Mouse (Mus musculus): ENCODE results near the gene Prm2. TPM values are rescaled to one million over a fixed set of nuclear protein-coding genes. Genes with fewer than 3 reads are reported as not detected.

Prm2 gene
- polyA plus RNA-seq (2015; fragmentation: Nextera tagmentation; extraction: Ambion mirVana): not detected in 2 replicates

- H3K4me2 ChIP-seq: no peak within 1 kb of the TSS
- no peaks in the 10 kb centered on the region for H3K36me3 ChIP-seq (replicated peaks)
- 54% methylated on average over 6 of the region's 6 CpGs for WGBS (ENCODE audit: insufficient replicate concordance)
- H3K27me3 ChIP-seq: peaks cover 36% of the 10 kb centered on the region
- H3K4me1 ChIP-seq (replicated peaks): no peaks in the 10 kb centered on the region
- no peaks in the 10 kb centered on the region for H3K9me3 ChIP-seq (replicated peaks)
- H3K9ac ChIP-seq: no peak within 1 kb of the TSS
- ATAC-seq (ENCODE audit: insufficient read depth): no peak
- no peak within 1 kb of the TSS for H3K4me3 ChIP-seq (replicated peaks)
- no peak within 1 kb of the TSS for H3K27ac ChIP-seq (replicated peaks)
Measured at GRCm38 (mm10) chr16:10796034-10796433, at the start of gene Prm2. Prm2 (minus strand) TSS chr16:10796134.

- no peaks in the 10 kb centered on the region for H3K9me3 ChIP-seq (replicated peaks)
- H3K4me2 ChIP-seq: peak overlapping the region; percentile 58
- no peak for ATAC-seq (ENCODE audit: insufficient read depth)
- no peak overlapping the region for H3K27ac ChIP-seq (replicated peaks)
- H3K36me3 ChIP-seq (replicated peaks): peaks cover 5% of the 10 kb centered on the region; the same call in 1 of the 2 replicates
- H3K4me3 ChIP-seq (replicated peaks): no peak overlapping the region
- 0 out of 2 replicates have a peak, but pooled peaks cover 3% of the 10 kb centered on the region for H3K27me3 ChIP-seq
- H3K9ac ChIP-seq: no peak overlapping the region
- WGBS (ENCODE audit: insufficient replicate concordance): 13% methylated on average over 6 of the region's 6 CpGs
- H3K4me1 ChIP-seq (replicated peaks): peaks cover 21% of the 10 kb centered on the region
Measured at GRCm38 (mm10) chr16:10844319-10844670, 48.4 kb upstream of the Prm2 start.

GRCm38 (mm10) chr16:10843486-10844318 is 47.8 kb upstream of the Prm2 start:
- Histone ChIP-seq H3K4me3 (replicated peaks) (peak overlapping the region; percentile 33), H3K4me1 (replicated peaks) (peaks cover 27% of the 10 kb centered on the region), H3K9ac (no peak overlapping the region), H3K9me3 (replicated peaks) (no peaks in the 10 kb centered on the region), H3K27me3 (0 out of 2 replicates have a peak, but pooled peaks cover 3% of the 10 kb centered on the region), H3K36me3 (replicated peaks) (peaks cover 5% of the 10 kb centered on the region; the same call in 1 of the 2 replicates), H3K27ac (replicated peaks) (no peak overlapping the region), H3K4me2 (peak overlapping the region; percentile 58)
- ATAC-seq (ENCODE audit: insufficient read depth): peak; percentile 37; the same call in 1 of the 2 replicates
- 4% methylated on average over 18 of the region's 18 CpGs for WGBS (ENCODE audit: insufficient replicate concordance)

GRCm38 (mm10) chr16:10842282-10842855 is 46.4 kb upstream of the Prm2 start:
- H3K4me1 ChIP-seq (replicated peaks): peaks cover 41% of the 10 kb centered on the region
- no peak overlapping the region for H3K4me3 ChIP-seq (replicated peaks)
- no peak overlapping the region for H3K4me2 ChIP-seq
- ATAC-seq (ENCODE audit: insufficient read depth): no peak
- peaks cover 5% of the 10 kb centered on the region; the same call in 1 of the 2 replicates for H3K36me3 ChIP-seq (replicated peaks)
- H3K9ac ChIP-seq: no peak overlapping the region
- H3K9me3 ChIP-seq (replicated peaks): no peaks in the 10 kb centered on the region
- H3K27ac ChIP-seq (replicated peaks): no peak overlapping the region
- 0 out of 2 replicates have a peak, but pooled peaks cover 3% of the 10 kb centered on the region for H3K27me3 ChIP-seq
- 62% methylated on average over 4 of the region's 4 CpGs for WGBS (ENCODE audit: insufficient replicate concordance)

- peaks cover 58% of the 10 kb centered on the region for H3K4me1 ChIP-seq (replicated peaks)
Measured at GRCm38 (mm10) chr16:10840018-10840417, 44.1 kb upstream of the Prm2 start.

GRCm38 (mm10) chr16:10838487-10839245 is 42.7 kb upstream of the Prm2 start:
- peaks cover 57% of the 10 kb centered on the region for H3K4me1 ChIP-seq (replicated peaks)
- peak overlapping the region; percentile 55; the same call in 1 of the 2 replicates for H3K27ac ChIP-seq (replicated peaks)
- 0 out of 2 replicates have a peak, but pooled peaks cover 5% of the 10 kb centered on the region for H3K27me3 ChIP-seq
- H3K36me3 ChIP-seq (replicated peaks): peaks cover 5% of the 10 kb centered on the region; the same call in 1 of the 2 replicates
- WGBS (ENCODE audit: insufficient replicate concordance): 35% methylated on average over 10 of the region's 10 CpGs
- H3K4me3 ChIP-seq (replicated peaks): no peak overlapping the region
- H3K9me3 ChIP-seq (replicated peaks): no peaks in the 10 kb centered on the region
- H3K9ac ChIP-seq: no peak overlapping the region
- peak overlapping the region; percentile 8; the same call in 1 of the 2 replicates for H3K4me2 ChIP-seq
- no peak for ATAC-seq (ENCODE audit: insufficient read depth)

More at GRCm38 (mm10) chr16:10840018-10840417, 44.1 kb upstream of the Prm2 start:
- H3K9ac ChIP-seq: no peak overlapping the region
- H3K27me3 ChIP-seq: 0 out of 2 replicates have a peak, but pooled peaks cover under 1% of the 10 kb centered on the region
- H3K4me2 ChIP-seq: no peak overlapping the region
- no peak overlapping the region for H3K27ac ChIP-seq (replicated peaks)
- H3K9me3 ChIP-seq (replicated peaks): no peaks in the 10 kb centered on the region
- WGBS (ENCODE audit: insufficient replicate concordance): 83% methylated on average over 13 of the region's 14 CpGs
- no peak overlapping the region for H3K4me3 ChIP-seq (replicated peaks)
- H3K36me3 ChIP-seq (replicated peaks): peaks cover 5% of the 10 kb centered on the region; the same call in 1 of the 2 replicates
- no peak for ATAC-seq (ENCODE audit: insufficient read depth)

- no peak overlapping the region; the same call in 1 of the 2 replicates for H3K4me2 ChIP-seq
- 0 out of 2 replicates have a peak, but pooled peaks cover 8% of the 10 kb centered on the region for H3K27me3 ChIP-seq
- 59% methylated on average over 1 of the region's 1 CpGs for WGBS (ENCODE audit: insufficient replicate concordance)
- H3K9ac ChIP-seq: no peak overlapping the region
- peaks cover 52% of the 10 kb centered on the region for H3K4me1 ChIP-seq (replicated peaks)
- no peak for ATAC-seq (ENCODE audit: insufficient read depth)
- H3K36me3 ChIP-seq (replicated peaks): peaks cover 5% of the 10 kb centered on the region; the same call in 1 of the 2 replicates
- no peak overlapping the region for H3K4me3 ChIP-seq (replicated peaks)
- peak overlapping the region; percentile 55 for H3K27ac ChIP-seq (replicated peaks)
- H3K9me3 ChIP-seq (replicated peaks): no peaks in the 10 kb centered on the region
Measured at GRCm38 (mm10) chr16:10837903-10838302, 42.0 kb upstream of the Prm2 start.

- Histone ChIP-seq H3K27me3 (0 out of 2 replicates have a peak, but pooled peaks cover 8% of the 10 kb centered on the region), H3K4me1 (replicated peaks) (peaks cover 52% of the 10 kb centered on the region), H3K9ac (no peak overlapping the region), H3K4me2 (no peak overlapping the region), H3K4me3 (replicated peaks) (no peak overlapping the region), H3K27ac (replicated peaks) (no peak overlapping the region), H3K9me3 (replicated peaks) (no peaks in the 10 kb centered on the region), H3K36me3 (replicated peaks) (peaks cover 5% of the 10 kb centered on the region; the same call in 1 of the 2 replicates)
- no peak for ATAC-seq (ENCODE audit: insufficient read depth)
- WGBS (ENCODE audit: insufficient replicate concordance): 72% methylated on average over 3 of the region's 3 CpGs
Measured at GRCm38 (mm10) chr16:10837250-10837649, 41.3 kb upstream of the Prm2 start.

GRCm38 (mm10) chr16:10836388-10836787 is 40.5 kb upstream of the Prm2 start:
- ATAC-seq (ENCODE audit: insufficient read depth): no peak
- Histone ChIP-seq H3K4me1 (replicated peaks) (peaks cover 52% of the 10 kb centered on the region), H3K4me2 (0 out of 2 replicates have a peak overlapping the region, but pooled peaks have one; percentile 99)

GRCm38 (mm10) chr16:10834911-10835587 is 39.1 kb upstream of the Prm2 start, which contains the start of gene Rmi2:
Rmi2 (plus strand) TSS chr16:10835059.
- peak; percentile 95 for ATAC-seq (ENCODE audit: insufficient read depth)
- Histone ChIP-seq H3K4me1 (replicated peaks) (peaks cover 52% of the 10 kb centered on the region), H3K36me3 (replicated peaks) (peaks cover under 1% of the 10 kb centered on the region; the same call in 1 of the 2 replicates), H3K9me3 (replicated peaks) (no peaks in the 10 kb centered on the region), H3K4me2 (peak within 1 kb of the TSS; percentile 99), H3K27me3 (0 out of 2 replicates have a peak, but pooled peaks cover 8% of the 10 kb centered on the region), H3K4me3 (replicated peaks) (peak within 1 kb of the TSS; percentile 90), H3K27ac (replicated peaks) (peak within 1 kb of the TSS; percentile 87), H3K9ac (peak within 1 kb of the TSS; percentile 76)
- under 1% methylated on average over 69 of the region's 69 CpGs for WGBS (ENCODE audit: insufficient replicate concordance)

More at GRCm38 (mm10) chr16:10836388-10836787, 40.5 kb upstream of the Prm2 start:
- no peak overlapping the region for H3K9ac ChIP-seq
- no peaks in the 10 kb centered on the region for H3K9me3 ChIP-seq (replicated peaks)
- WGBS (ENCODE audit: insufficient replicate concordance): 76% methylated on average over 3 of the region's 3 CpGs
- peaks cover 5% of the 10 kb centered on the region; the same call in 1 of the 2 replicates for H3K36me3 ChIP-seq (replicated peaks)
- no peak overlapping the region for H3K4me3 ChIP-seq (replicated peaks)
- no peak overlapping the region for H3K27ac ChIP-seq (replicated peaks)
- H3K27me3 ChIP-seq: 0 out of 2 replicates have a peak, but pooled peaks cover 8% of the 10 kb centered on the region
